Mouse (Mus musculus) small intestine, adult 2 months (tissue): ENCODE measurements around the gene Prkg1.

Source experiments
- CTCF ChIP-seq: fragments of 200-500 bp; IDR thresholded peaks from 2 replicates; pipeline ENCODE4 v1.5.1; 2012; ENCODE audit warnings: low read depth, mild to moderate bottlenecking, control low read depth, inconsistent platforms, low read length, moderate library complexity, mixed read lengths; ENCODE audit not compliant: insufficient replicate concordance, insufficient read length; ENCODE audit errors: extremely low read depth
- POLR2A ChIP-seq: fragments of 200-500 bp; IDR thresholded peaks from 2 replicates; pipeline ENCODE4 v1.6.1; 2012; ENCODE audit warnings: low read depth, mild to moderate bottlenecking, control low read depth, inconsistent platforms, low read length, moderate library complexity

DNA sequence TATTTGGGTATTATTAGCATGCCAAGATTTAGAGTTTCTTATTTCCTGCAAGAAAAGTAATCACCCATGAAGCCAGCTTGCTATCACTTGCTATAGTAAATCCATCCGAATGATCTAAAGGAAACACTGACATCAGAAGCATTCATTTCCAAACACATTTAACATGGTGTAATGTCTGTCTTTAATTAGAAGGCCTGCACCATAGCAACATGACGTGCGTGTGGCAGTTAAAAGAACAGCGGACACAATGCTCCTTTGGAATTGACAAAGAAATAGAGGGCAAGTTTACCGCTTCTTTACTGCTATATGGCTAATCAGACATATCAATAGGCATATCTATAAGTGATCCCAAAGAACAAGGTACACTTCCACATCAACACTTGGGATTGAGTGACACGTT lies 733.2 kb downstream of the Prkg1 start:
- TF ChIP-seq CTCF (no peak), POLR2A (no peak)
